Mouse (Mus musculus): ENCODE measurements around the gene Moxd1. TPM values are rescaled to one million over a fixed set of nuclear protein-coding genes. Genes with fewer than 3 reads are reported as not detected.
A peak's percentile ranks its signal among the peaks of the same experiment; 100 is the strongest.
"Not testable (repeated sequence)": the region's sequence is repeated elsewhere in the genome, so short reads cannot be mapped to it uniquely, and the experiment has no call there.

Moxd1 gene
- total and polyA plus RNA-seq, 2 experiments from 2014 or later: 12.9 to 14.3 TPM

- no peak for TF ChIP-seq CTCF (IDR thresholded peaks at IDR 0.05; ENCODE audit: low read depth)
- no peak for DNase-seq (ENCODE audit: low spot score)
- ATAC-seq: no peak
- Histone ChIP-seq H3K36me3 (ENCODE audit: insufficient read depth, low read length) (no peaks in the 10 kb centered on the region), H3K9me3 (ENCODE audit: low read length) (no peaks in the 10 kb centered on the region), H3K9ac (replicated peaks; ENCODE audit: low read length) (no peak overlapping the region), H3K4me2 (ENCODE audit: low read depth, low read length) (no peak overlapping the region), H3K27me3 (ENCODE audit: insufficient read depth, low read length) (no peaks in the 10 kb centered on the region), H3K4me3 (ENCODE audit: low read length) (no peak overlapping the region), H3K4me1 (ENCODE audit: insufficient read depth, low read length) (no peaks in the 10 kb centered on the region), H3K27ac (no peak overlapping the region)
- WGBS: 92% methylated on average over 4 of the region's 4 CpGs
Observed at GRCm38 (mm10) chr10:24323066-24323465, 99.7 kb downstream of the Moxd1 start.

- ATAC-seq; H3K9me3 ChIP-seq (ENCODE audit: low read length); H3K27me3 ChIP-seq (ENCODE audit: insufficient read depth, low read length); H3K36me3 ChIP-seq (ENCODE audit: insufficient read depth, low read length); H3K27ac ChIP-seq; H3K9ac ChIP-seq (replicated peaks; ENCODE audit: low read length); H3K4me3 ChIP-seq (ENCODE audit: low read length); DNase-seq (ENCODE audit: low spot score); H3K4me1 ChIP-seq (ENCODE audit: insufficient read depth, low read length); H3K4me2 ChIP-seq (ENCODE audit: low read depth, low read length): not testable (repeated sequence)
- WGBS: 40% methylated on average over 8 of the region's 8 CpGs
Observed at GRCm38 (mm10) chr10:24327265-24327664, 103.9 kb downstream of the Moxd1 start.

GRCm38 (mm10) chr10:24332799-24333198 is 109.5 kb downstream of the Moxd1 start:
- Histone ChIP-seq H3K27ac (no peak overlapping the region), H3K36me3 (ENCODE audit: insufficient read depth, low read length) (no peaks in the 10 kb centered on the region), H3K4me2 (ENCODE audit: low read depth, low read length) (no peak overlapping the region), H3K9ac (replicated peaks; ENCODE audit: low read length) (no peak overlapping the region), H3K4me3 (ENCODE audit: low read length) (no peak overlapping the region), H3K9me3 (ENCODE audit: low read length) (no peaks in the 10 kb centered on the region), H3K27me3 (ENCODE audit: insufficient read depth, low read length) (no peaks in the 10 kb centered on the region), H3K4me1 (ENCODE audit: insufficient read depth, low read length) (no peaks in the 10 kb centered on the region)
- DNase-seq (ENCODE audit: low spot score) (no peak), ATAC-seq (no peak)
- peak; percentile 40 for TF ChIP-seq CTCF (IDR thresholded peaks at IDR 0.05; ENCODE audit: low read depth)
- 69% methylated on average over 3 of the region's 3 CpGs for WGBS

GRCm38 (mm10) chr10:24339593-24340143 is 116.4 kb downstream of the Moxd1 start:
- ATAC-seq (no peak), DNase-seq (ENCODE audit: low spot score) (no peak)
- 90% methylated on average over 10 of the region's 10 CpGs for WGBS
- Histone ChIP-seq H3K4me1 (ENCODE audit: insufficient read depth, low read length) (no peaks in the 10 kb centered on the region), H3K27ac (no peak overlapping the region), H3K36me3 (ENCODE audit: insufficient read depth, low read length) (no peaks in the 10 kb centered on the region), H3K9ac (replicated peaks; ENCODE audit: low read length) (no peak overlapping the region), H3K9me3 (ENCODE audit: low read length) (no peaks in the 10 kb centered on the region), H3K4me3 (ENCODE audit: low read length) (no peak overlapping the region), H3K4me2 (ENCODE audit: low read depth, low read length) (no peak overlapping the region), H3K27me3 (ENCODE audit: insufficient read depth, low read length) (no peaks in the 10 kb centered on the region)
- no peak for TF ChIP-seq CTCF (IDR thresholded peaks at IDR 0.05; ENCODE audit: low read depth)

- no peak for TF ChIP-seq CTCF (IDR thresholded peaks at IDR 0.05; ENCODE audit: low read depth)
- ATAC-seq (no peak), DNase-seq (ENCODE audit: low spot score) (no peak)
- H3K9me3 ChIP-seq (ENCODE audit: low read length): no peaks in the 10 kb centered on the region
- no peak overlapping the region for H3K4me2 ChIP-seq (ENCODE audit: low read depth, low read length)
- no peak overlapping the region for H3K9ac ChIP-seq (replicated peaks; ENCODE audit: low read length)
- 81% methylated on average over 1 of the region's 1 CpGs for WGBS
- no peaks in the 10 kb centered on the region for H3K36me3 ChIP-seq (ENCODE audit: insufficient read depth, low read length)
- H3K4me1 ChIP-seq (ENCODE audit: insufficient read depth, low read length): no peaks in the 10 kb centered on the region
- no peaks in the 10 kb centered on the region for H3K27me3 ChIP-seq (ENCODE audit: insufficient read depth, low read length)
- H3K4me3 ChIP-seq (ENCODE audit: low read length): no peak overlapping the region
- no peak overlapping the region for H3K27ac ChIP-seq
Observed at GRCm38 (mm10) chr10:24340551-24341213, 117.4 kb downstream of the Moxd1 start.

GRCm38 (mm10) chr10:24341214-24341589 is 117.9 kb downstream of the Moxd1 start:
- H3K27ac ChIP-seq: no peak overlapping the region
- no peaks in the 10 kb centered on the region for H3K4me1 ChIP-seq (ENCODE audit: insufficient read depth, low read length)
- no peaks in the 10 kb centered on the region for H3K27me3 ChIP-seq (ENCODE audit: insufficient read depth, low read length)
- no peak for TF ChIP-seq CTCF (IDR thresholded peaks at IDR 0.05; ENCODE audit: low read depth)
- DNase-seq (ENCODE audit: low spot score): no peak
- H3K4me2 ChIP-seq (ENCODE audit: low read depth, low read length): no peak overlapping the region
- 86% methylated on average over 6 of the region's 6 CpGs for WGBS
- no peaks in the 10 kb centered on the region for H3K9me3 ChIP-seq (ENCODE audit: low read length)
- ATAC-seq: no peak
- no peaks in the 10 kb centered on the region for H3K36me3 ChIP-seq (ENCODE audit: insufficient read depth, low read length)
- H3K9ac ChIP-seq (replicated peaks; ENCODE audit: low read length): no peak overlapping the region
- no peak overlapping the region for H3K4me3 ChIP-seq (ENCODE audit: low read length)

GRCm38 (mm10) chr10:24343068-24343467 is 119.8 kb downstream of the Moxd1 start:
- WGBS: 66% methylated on average over 4 of the region's 4 CpGs

More at GRCm38 (mm10) chr10:24343068-24343467, 119.8 kb downstream of the Moxd1 start:
- Histone ChIP-seq H3K36me3 (ENCODE audit: insufficient read depth, low read length) (no peaks in the 10 kb centered on the region), H3K27me3 (ENCODE audit: insufficient read depth, low read length) (no peaks in the 10 kb centered on the region), H3K4me3 (ENCODE audit: low read length) (no peak overlapping the region), H3K4me2 (ENCODE audit: low read depth, low read length) (no peak overlapping the region), H3K9me3 (ENCODE audit: low read length) (no peaks in the 10 kb centered on the region), H3K4me1 (ENCODE audit: insufficient read depth, low read length) (no peaks in the 10 kb centered on the region), H3K9ac (replicated peaks; ENCODE audit: low read length) (no peak overlapping the region), H3K27ac (no peak overlapping the region)
- no peak for TF ChIP-seq CTCF (IDR thresholded peaks at IDR 0.05; ENCODE audit: low read depth)
- no peak for ATAC-seq
- DNase-seq (ENCODE audit: low spot score): no peak

Other genes with a start within 250 kb of the Moxd1 start
- gene Taar6, start 237.9 kb upstream of the Moxd1 start, total RNA-seq (2014; rRNA removed): not detected in 2 replicates
- not detected in 2 replicates for gene Taar6, start 237.9 kb upstream of the Moxd1 start, polyA plus RNA-seq (2015; fragmentation: Nextera tagmentation; extraction: Ambion mirVana)
- gene Taar7a, start 230.0 kb upstream of the Moxd1 start, total RNA-seq (2014; rRNA removed): not detected in 2 replicates
- not detected in 2 replicates for gene Taar7a, start 230.0 kb upstream of the Moxd1 start, polyA plus RNA-seq (2015; fragmentation: Nextera tagmentation; extraction: Ambion mirVana)
- not detected in 2 replicates for gene Taar7b, start 223.6 kb upstream of the Moxd1 start, total RNA-seq (2014; rRNA removed)
- not detected in 2 replicates for gene Taar7b, start 223.6 kb upstream of the Moxd1 start, polyA plus RNA-seq (2015; fragmentation: Nextera tagmentation; extraction: Ambion mirVana)
- not detected in 2 replicates for gene Taar7d, start 196.3 kb upstream of the Moxd1 start, total RNA-seq (2014; rRNA removed)
- not detected in 2 replicates for gene Taar7d, start 196.3 kb upstream of the Moxd1 start, polyA plus RNA-seq (2015; fragmentation: Nextera tagmentation; extraction: Ambion mirVana)
- gene Taar7e, start 185.9 kb upstream of the Moxd1 start, total RNA-seq (2014; rRNA removed): not detected in 2 replicates
- not detected in 2 replicates for gene Taar7e, start 185.9 kb upstream of the Moxd1 start, polyA plus RNA-seq (2015; fragmentation: Nextera tagmentation; extraction: Ambion mirVana)
- gene Taar7f, start 174.0 kb upstream of the Moxd1 start, total RNA-seq (2014; rRNA removed): not detected in 2 replicates
- gene Taar7f, start 174.0 kb upstream of the Moxd1 start, polyA plus RNA-seq (2015; fragmentation: Nextera tagmentation; extraction: Ambion mirVana): not detected in 2 replicates
- gene Taar8a, start 147.0 kb upstream of the Moxd1 start, total RNA-seq (2014; rRNA removed): not detected in 2 replicates
- gene Taar8a, start 147.0 kb upstream of the Moxd1 start, polyA plus RNA-seq (2015; fragmentation: Nextera tagmentation; extraction: Ambion mirVana): not detected in 2 replicates
- gene Taar8b, start 131.2 kb upstream of the Moxd1 start, total RNA-seq (2014; rRNA removed): not detected in 2 replicates
- gene Taar8b, start 131.2 kb upstream of the Moxd1 start, polyA plus RNA-seq (2015; fragmentation: Nextera tagmentation; extraction: Ambion mirVana): not detected in 2 replicates
- not detected in 2 replicates for gene Taar8c, start 121.6 kb upstream of the Moxd1 start, total RNA-seq (2014; rRNA removed)
- gene Taar8c, start 121.6 kb upstream of the Moxd1 start, polyA plus RNA-seq (2015; fragmentation: Nextera tagmentation; extraction: Ambion mirVana): not detected in 2 replicates
- not detected in 2 replicates for gene Taar9, start 114.0 kb upstream of the Moxd1 start, total RNA-seq (2014; rRNA removed)
- gene Taar9, start 114.0 kb upstream of the Moxd1 start, polyA plus RNA-seq (2015; fragmentation: Nextera tagmentation; extraction: Ambion mirVana): not detected in 2 replicates
- gene Stx7, start 74.2 kb upstream of the Moxd1 start, total RNA-seq (2014; rRNA removed): 109 and 111 TPM in 2 replicates
- 289 and 299 TPM in 2 replicates for gene Stx7, start 74.2 kb upstream of the Moxd1 start, polyA plus RNA-seq (2015; fragmentation: Nextera tagmentation; extraction: Ambion mirVana)

All from hindbrain, postnatal 0 days (tissue).